ENCODE assay signal across 32 mouse cellular contexts in the genomic region with DNA sequence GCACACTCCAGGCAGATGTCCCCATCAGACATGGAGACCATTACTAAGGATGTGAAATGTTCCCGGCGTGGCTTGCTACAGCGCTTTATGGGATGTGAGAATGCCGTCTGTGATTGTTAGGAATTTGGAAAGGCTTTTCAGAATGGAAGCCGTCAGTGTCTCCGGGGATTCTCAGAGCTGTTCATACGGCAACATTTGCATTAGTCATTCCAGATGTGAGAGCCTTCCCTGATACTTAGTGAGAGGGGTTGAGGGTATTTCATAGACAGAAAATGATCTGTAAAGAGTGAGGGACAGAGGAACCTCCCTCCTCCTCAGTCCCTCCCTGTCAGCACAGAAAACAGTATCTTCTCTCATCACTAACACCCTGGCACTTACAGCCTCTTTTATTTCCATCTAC.
DNase-seq lines count a peak whose midpoint lies in the region; ATAC-seq and TF ChIP-seq lines count a peak whose summit lies in the region.
"Had no signal": no experiment of that assay in that cellular context is flagged by ENCODE, and none has a peak within 500 bp of the region (broad histone marks: within the 10 kb centered on the region; RNA-seq: fewer than 3 reads in every experiment).

No protein-coding gene starts in this region.

- H3K27me3 ChIP-seq in lung, embryonic 16.5 days (ENCODE audit: control insufficient read depth, insufficient read depth, low read depth, low read length) = no peaks in the 10 kb centered on the region
- H3K27me3 ChIP-seq in embryonic facial prominence, embryonic 15.5 days = no peaks in the 10 kb centered on the region
- H3K27me3 ChIP-seq: heart, embryonic 13.5 days; hindbrain, embryonic 15.5 days; kidney, embryonic 15.5 days; midbrain, embryonic 12.5 days; neural tube, embryonic 15.5 days; stomach, embryonic 15.5 days had no signal

- no peak for TF ChIP-seq CTCF in lung, adult 2 months (IDR thresholded peaks at IDR 0.05; ENCODE audit: insufficient read depth, low read length)

- no peak overlapping the region for H3K4me3 ChIP-seq in lung, embryonic 16.5 days (ENCODE audit: low read length)
- H3K4me3 ChIP-seq in lung, adult 2 months (replicated peaks; ENCODE audit: extremely low read depth, low read depth, low read length) = no peak overlapping the region
- H3K4me3 ChIP-seq in embryonic facial prominence, embryonic 15.5 days (replicated peaks) = no peak overlapping the region
- H3K4me3 ChIP-seq: erythroblast, embryonic 14.5 days; heart, embryonic 13.5 days; hindbrain, embryonic 10.5 days; hindbrain, embryonic 15.5 days; kidney, embryonic 15.5 days; layer of hippocampus, adult 2 months; left cerebral cortex, adult 2 months; midbrain, embryonic 12.5 days; neural tube, embryonic 15.5 days; stomach, embryonic 15.5 days had no signal

- H3K27ac ChIP-seq in lung, embryonic 16.5 days (ENCODE audit: low read length) = no peak overlapping the region
- H3K27ac ChIP-seq in embryonic facial prominence, embryonic 15.5 days (replicated peaks) = no peak overlapping the region
- H3K27ac ChIP-seq: heart, embryonic 13.5 days; hindbrain, embryonic 10.5 days; hindbrain, embryonic 15.5 days; kidney, embryonic 15.5 days; layer of hippocampus, adult 2 months; left cerebral cortex, adult 2 months; liver, embryonic 14.5 days; midbrain, embryonic 12.5 days; neural tube, embryonic 15.5 days; stomach, embryonic 15.5 days had no signal

- no peaks in the 10 kb centered on the region for H3K9me3 ChIP-seq in lung, embryonic 16.5 days (ENCODE audit: control insufficient read depth, low read length)
- H3K9me3 ChIP-seq in embryonic facial prominence, embryonic 15.5 days (replicated peaks) = no peaks in the 10 kb centered on the region
- H3K9me3 ChIP-seq: heart, embryonic 13.5 days; hindbrain, embryonic 10.5 days; hindbrain, embryonic 15.5 days; kidney, embryonic 15.5 days; midbrain, embryonic 12.5 days; neural tube, embryonic 15.5 days; stomach, embryonic 15.5 days had no signal

- DNase-seq in embryo, embryonic 11 days = peak; percentile 37
- no peak for DNase-seq in embryo, embryonic 9.5 days (ENCODE audit: extremely low spot score)
- no peak for DNase-seq in lung, adult 2 months
- DNase-seq in NIH3T3 (ENCODE audit: low read depth) = peak; percentile 76
- no peak for DNase-seq in Muller cell, postnatal 12 days (ENCODE audit: inconsistent ontology term)
- DNase-seq in kidney, postnatal 36 days = no peak
- DNase-seq: adrenal gland, postnatal 36 days; cerebellum, adult 18-20 months; cerebellum, postnatal 10 days; forebrain, postnatal 0 days; heart, postnatal 14 days; kidney, adult 11 months; kidney, postnatal 25 days; liver; lung, postnatal 10 days; retina, postnatal 1 day; right cerebral cortex, postnatal 14 days; thymus, postnatal 25 days had no signal

- H3K36me3 ChIP-seq in lung, embryonic 16.5 days (ENCODE audit: control insufficient read depth, insufficient read depth, low read length) = no peaks in the 10 kb centered on the region
- no peaks in the 10 kb centered on the region for H3K36me3 ChIP-seq in embryonic facial prominence, embryonic 15.5 days
- H3K36me3 ChIP-seq: heart, embryonic 13.5 days; hindbrain, embryonic 10.5 days; hindbrain, embryonic 15.5 days; kidney, embryonic 15.5 days; midbrain, embryonic 12.5 days; neural tube, embryonic 15.5 days; stomach, embryonic 15.5 days had no signal

- 39% methylated on average over 7 of the region's 7 CpGs for WGBS in lung, embryonic 16.5 days
- 64% methylated on average over 7 of the region's 7 CpGs for WGBS in lung, adult 2 months
- 39% methylated on average over 7 of the region's 7 CpGs for WGBS in embryonic facial prominence, embryonic 15.5 days

- peak overlapping the region; percentile 12; the same call in 1 of the 2 replicates for H3K4me2 ChIP-seq in lung, embryonic 16.5 days (ENCODE audit: low read depth, low read length)
- no peak overlapping the region for H3K4me2 ChIP-seq in embryonic facial prominence, embryonic 15.5 days (replicated peaks)
- H3K4me2 ChIP-seq: heart, embryonic 13.5 days; hindbrain, embryonic 15.5 days; kidney, embryonic 15.5 days; midbrain, embryonic 12.5 days; neural tube, embryonic 15.5 days; stomach, embryonic 15.5 days had no signal

- no peaks in the 10 kb centered on the region for H3K4me1 ChIP-seq in lung, embryonic 16.5 days (replicated peaks; ENCODE audit: control insufficient read depth, insufficient read depth, low read length)
- no peaks in the 10 kb centered on the region for H3K4me1 ChIP-seq in lung, adult 2 months (ENCODE audit: control insufficient read depth, insufficient read depth, low read length)
- 0 out of 2 replicates have a peak, but pooled peaks cover 6% of the 10 kb centered on the region for H3K4me1 ChIP-seq in embryonic facial prominence, embryonic 15.5 days
- H3K4me1 ChIP-seq: heart, embryonic 13.5 days; hindbrain, embryonic 15.5 days; kidney, embryonic 15.5 days; midbrain, embryonic 12.5 days; neural tube, embryonic 15.5 days; stomach, embryonic 15.5 days had no signal

- no peak for TF ChIP-seq POLR2A in lung, adult 2 months (IDR thresholded peaks at IDR 0.05; ENCODE audit: borderline replicate concordance, extremely low read depth, low read depth, low read length)

- H3K9ac ChIP-seq in lung, embryonic 16.5 days (ENCODE audit: low read length) = no peak overlapping the region
- H3K9ac ChIP-seq in embryonic facial prominence, embryonic 15.5 days = no peak overlapping the region
- H3K9ac ChIP-seq: forebrain, postnatal 0 days; heart, embryonic 13.5 days; hindbrain, embryonic 15.5 days; kidney, embryonic 15.5 days; liver, embryonic 14.5 days; midbrain, embryonic 12.5 days; neural tube, embryonic 15.5 days; stomach, embryonic 15.5 days had no signal

- ATAC-seq in lung, embryonic 16.5 days (ENCODE audit: low read depth) = peak; percentile 52; the same call in 1 of the 2 replicates
- peak; percentile 39; the same call in 1 of the 2 replicates for ATAC-seq in embryonic facial prominence, embryonic 15.5 days (ENCODE audit: insufficient number of reproducible peaks, low FRiP score, low TSS enrichment, low read depth)
- ATAC-seq: forebrain, postnatal 0 days; inflammation-experienced regulatory T-cells, adult 6 months had no signal

Comparison
In these comparisons a context has a peak if more than half of its experiments do, and no peak if none do; other contexts are left out.
1. DNase-seq: peak in embryo, embryonic 11 days (single experiment) and NIH3T3 (single experiment); none in embryo, embryonic 9.5 days (single experiment), lung, adult 2 months (single experiment), Muller cell, postnatal 12 days (single experiment) and kidney, postnatal 36 days (0 of 2).